Mouse (Mus musculus): Measurements from ENCODE around the gene Olfr31. TPM values are rescaled to one million over a fixed set of nuclear protein-coding genes. Genes with fewer than 3 reads are reported as not detected.

Olfr31 gene
- polyA plus RNA-seq, 1 experiment from 2014 or later, result not detected

DNA sequence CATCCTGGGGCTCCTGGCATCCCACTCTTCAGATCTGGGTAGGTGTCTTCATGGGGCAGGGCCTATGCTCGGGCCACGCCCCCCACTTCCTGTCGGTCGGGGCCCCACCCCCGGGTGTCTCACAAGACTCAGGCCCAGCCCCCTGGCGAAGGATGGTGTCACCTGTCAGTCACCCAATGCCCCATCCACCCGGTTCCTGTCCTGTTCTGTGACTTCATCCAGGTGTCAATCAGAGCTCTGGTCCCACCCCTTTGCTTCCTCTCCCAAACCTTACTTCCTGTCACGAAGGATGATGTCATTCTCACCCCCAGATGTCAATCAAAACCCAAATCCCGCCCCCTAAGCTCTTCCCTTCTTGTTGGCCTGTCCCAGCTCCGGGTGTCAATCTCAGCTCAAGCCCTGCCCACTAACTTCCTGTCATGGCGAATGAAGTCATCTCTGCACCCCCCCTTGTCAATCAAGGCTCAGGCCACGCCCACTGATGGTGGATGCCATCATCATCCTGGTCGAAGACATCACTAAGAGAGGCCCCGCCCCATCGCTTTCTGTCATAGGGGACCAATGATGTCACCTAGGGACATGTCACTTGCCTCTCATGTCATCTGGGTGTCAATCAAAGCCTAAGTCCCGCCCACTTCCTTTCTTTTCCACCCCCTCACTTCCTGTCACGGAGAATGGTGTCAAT, 24.7 kb downstream of the Olfr31 start:
- H3K27me3 ChIP-seq (ENCODE audit: control insufficient read depth, insufficient read depth, low read length), result no peaks in the 10 kb centered on the region
- H3K9me3 ChIP-seq (ENCODE audit: control insufficient read depth, low read length), result peaks cover 58% of the 10 kb centered on the region
- H3K4me2 ChIP-seq (ENCODE audit: low read length), result no peak overlapping the region
- no peak overlapping the region for H3K9ac ChIP-seq (ENCODE audit: low read length)
- 86% methylated on average over 13 of the region's 17 CpGs for WGBS
- peak overlapping the region in 1 of 2 experiments; percentile 57; a peak in 1 of 4 replicates for H3K4me3 ChIP-seq (ENCODE audit: control insufficient read depth in 1 of 2, insufficient read depth in 1 of 2, low read depth in 1 of 2, low read length in 2 of 2)
- no peak overlapping the region for H3K27ac ChIP-seq (replicated peaks in 1 of 2; ENCODE audit: control insufficient read depth in 1 of 2, insufficient read depth in 1 of 2, low read depth in 2 of 2, low read length in 2 of 2)
- no peaks in the 10 kb centered on the region for H3K36me3 ChIP-seq (ENCODE audit: control insufficient read depth, insufficient read depth, low read length)
- 0 out of 2 replicates have a peak, but pooled peaks have one; percentile 5 for ATAC-seq (ENCODE audit: insufficient number of reproducible peaks, insufficient read depth, low FRiP score, low read depth)
- no peaks in the 10 kb centered on the region; a peak in 1 of 4 replicates for H3K4me1 ChIP-seq (ENCODE audit: control insufficient read depth in 2 of 2, insufficient read depth in 2 of 2, low read length in 2 of 2)

DNA sequence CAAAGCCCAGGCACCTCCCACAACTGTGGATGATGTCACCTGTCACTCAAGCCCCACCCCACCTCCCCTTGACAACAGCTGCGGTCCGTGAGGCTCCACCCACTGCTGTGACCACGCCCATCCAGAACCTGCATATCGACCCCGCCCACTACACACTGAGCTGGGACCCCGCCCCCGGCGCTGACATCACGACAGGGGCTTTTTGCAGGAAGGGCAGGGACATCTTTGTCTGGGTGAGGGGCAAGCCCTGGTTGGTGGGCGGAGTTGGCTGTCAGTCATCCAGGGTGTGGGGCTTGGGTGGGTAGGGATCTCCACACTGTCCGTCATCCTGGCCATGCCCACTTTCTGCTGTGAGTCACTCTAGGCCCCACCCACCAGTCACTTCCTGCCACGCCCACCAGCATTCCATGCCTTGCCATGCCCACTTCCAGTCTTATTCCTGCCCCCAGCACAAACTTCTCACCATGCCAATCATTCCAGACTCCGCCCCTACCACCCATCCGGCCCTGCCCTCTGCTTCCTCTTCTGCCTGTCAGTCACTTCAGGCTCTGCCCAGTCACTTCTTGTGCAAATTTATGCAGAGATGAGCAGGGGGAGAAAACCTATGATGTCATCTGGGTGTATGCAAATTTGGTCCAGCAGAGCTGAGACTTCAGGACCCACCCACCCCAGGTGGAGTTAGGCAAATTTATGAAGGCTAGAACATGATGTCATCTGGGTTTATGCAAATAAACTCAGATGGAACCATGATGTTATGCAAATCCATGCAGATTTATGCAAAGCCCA, 25.4 kb downstream of the Olfr31 start:
- no peak overlapping the region for H3K4me2 ChIP-seq (ENCODE audit: low read length)
- ATAC-seq (ENCODE audit: insufficient number of reproducible peaks, insufficient read depth, low FRiP score, low read depth), result no peak
- no peaks in the 10 kb centered on the region; a peak in 1 of 4 replicates for H3K4me1 ChIP-seq (ENCODE audit: control insufficient read depth in 2 of 2, insufficient read depth in 2 of 2, low read length in 2 of 2)
- H3K9me3 ChIP-seq (ENCODE audit: control insufficient read depth, low read length), result peaks cover 65% of the 10 kb centered on the region
- H3K9ac ChIP-seq (ENCODE audit: low read length), result no peak overlapping the region
- H3K27me3 ChIP-seq (ENCODE audit: control insufficient read depth, insufficient read depth, low read length), result no peaks in the 10 kb centered on the region
- no peak overlapping the region for H3K4me3 ChIP-seq (ENCODE audit: control insufficient read depth in 1 of 2, insufficient read depth in 1 of 2, low read depth in 1 of 2, low read length in 2 of 2)
- H3K36me3 ChIP-seq (ENCODE audit: control insufficient read depth, insufficient read depth, low read length), result no peaks in the 10 kb centered on the region
- H3K27ac ChIP-seq (replicated peaks in 1 of 2; ENCODE audit: control insufficient read depth in 1 of 2, insufficient read depth in 1 of 2, low read depth in 2 of 2, low read length in 2 of 2), result no peak overlapping the region
- WGBS, result 93% methylated on average over 14 of the region's 14 CpGs

DNA sequence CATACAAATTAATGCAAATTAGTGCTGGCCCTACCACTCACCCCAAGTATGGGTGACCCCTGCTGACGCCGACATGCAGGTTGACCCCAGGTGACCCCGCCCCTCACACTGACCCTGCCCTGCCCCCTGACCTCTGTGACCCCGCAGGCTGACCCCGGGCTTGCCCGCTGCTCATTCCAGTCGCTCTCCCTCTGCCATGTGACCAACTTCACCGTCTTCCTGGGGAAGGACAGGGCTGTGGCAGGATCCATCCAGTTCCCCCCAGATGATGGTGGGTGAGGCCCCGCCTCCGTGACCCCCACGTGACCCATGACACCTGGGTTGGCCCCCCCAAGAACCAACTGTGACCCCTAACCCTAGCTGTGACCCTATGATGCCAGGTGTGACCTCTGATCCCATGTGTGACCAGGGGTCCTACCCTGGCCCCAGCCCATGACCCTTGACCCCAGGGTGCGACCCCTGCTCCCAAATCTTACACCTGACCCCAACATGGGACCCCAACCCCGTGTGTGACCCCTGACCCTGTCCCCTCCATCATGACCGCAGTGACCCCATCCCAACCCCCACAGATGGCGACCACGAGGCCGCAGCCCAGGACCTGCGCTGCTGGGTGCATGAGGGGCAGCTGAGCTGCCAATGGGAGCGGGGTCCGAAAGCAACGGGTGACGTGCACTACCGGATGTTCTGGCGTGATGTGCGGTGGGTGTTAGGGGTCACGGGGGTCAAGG, 26.2 kb downstream of the Olfr31 start:
- H3K9ac ChIP-seq (ENCODE audit: low read length), result no peak overlapping the region
- H3K36me3 ChIP-seq (ENCODE audit: control insufficient read depth, insufficient read depth, low read length), result no peaks in the 10 kb centered on the region
- peaks cover 72% of the 10 kb centered on the region for H3K9me3 ChIP-seq (ENCODE audit: control insufficient read depth, low read length)
- no peak overlapping the region for H3K4me2 ChIP-seq (ENCODE audit: low read length)
- H3K27ac ChIP-seq (replicated peaks in 1 of 2; ENCODE audit: control insufficient read depth in 1 of 2, insufficient read depth in 1 of 2, low read depth in 2 of 2, low read length in 2 of 2), result no peak overlapping the region
- no peaks in the 10 kb centered on the region for H3K27me3 ChIP-seq (ENCODE audit: control insufficient read depth, insufficient read depth, low read length)
- no peaks in the 10 kb centered on the region; a peak in 1 of 4 replicates for H3K4me1 ChIP-seq (ENCODE audit: control insufficient read depth in 2 of 2, insufficient read depth in 2 of 2, low read length in 2 of 2)
- WGBS, result 98% methylated on average over 26 of the region's 26 CpGs
- ATAC-seq (ENCODE audit: insufficient number of reproducible peaks, insufficient read depth, low FRiP score, low read depth), result no peak
- no peak overlapping the region for H3K4me3 ChIP-seq (ENCODE audit: control insufficient read depth in 1 of 2, insufficient read depth in 1 of 2, low read depth in 1 of 2, low read length in 2 of 2)

DNA sequence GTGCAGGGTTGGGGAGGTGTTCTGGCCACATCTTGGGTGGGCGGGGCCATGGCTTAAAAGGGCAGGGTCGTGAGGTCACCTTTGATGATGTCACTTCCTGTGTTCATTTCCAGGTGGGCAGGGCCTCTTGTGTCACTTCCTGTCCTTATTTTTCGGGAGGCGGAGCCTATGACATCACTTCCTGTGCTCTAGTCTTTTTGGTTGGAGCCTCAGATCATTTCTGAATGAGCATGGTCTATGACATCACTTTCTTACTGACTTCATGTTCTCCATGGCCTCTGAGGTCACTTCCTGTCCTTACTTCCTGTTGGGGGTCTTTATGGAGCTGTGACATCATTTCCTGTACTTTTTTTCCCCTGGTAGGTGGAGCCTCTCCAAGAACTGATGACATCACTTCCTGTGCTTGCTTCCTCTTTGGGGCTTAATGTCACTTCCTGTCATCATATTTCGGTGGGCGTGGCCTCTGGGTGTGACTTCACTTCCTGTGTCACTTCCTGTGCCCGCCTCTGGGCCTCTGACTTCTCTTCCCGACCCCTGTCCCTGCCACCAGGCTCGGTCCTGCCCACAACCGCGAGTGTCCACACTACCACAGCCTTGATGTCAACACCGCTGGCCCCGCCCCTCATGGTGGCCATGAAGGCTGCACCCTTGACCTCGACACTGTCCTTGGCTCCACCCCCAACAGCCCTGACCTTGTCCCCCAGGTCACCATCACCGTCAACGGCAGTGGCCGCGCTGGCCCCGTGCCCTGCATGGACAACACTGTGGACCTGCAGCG, 27.0 kb downstream of the Olfr31 start:
- no peak overlapping the region for H3K9ac ChIP-seq (ENCODE audit: low read length)
- ATAC-seq (ENCODE audit: insufficient number of reproducible peaks, insufficient read depth, low FRiP score, low read depth), result no peak
- no peaks in the 10 kb centered on the region for H3K36me3 ChIP-seq (ENCODE audit: control insufficient read depth, insufficient read depth, low read length)
- no peaks in the 10 kb centered on the region for H3K27me3 ChIP-seq (ENCODE audit: control insufficient read depth, insufficient read depth, low read length)
- H3K9me3 ChIP-seq (ENCODE audit: control insufficient read depth, low read length), result peaks cover 80% of the 10 kb centered on the region
- H3K4me2 ChIP-seq (ENCODE audit: low read length), result no peak overlapping the region
- H3K27ac ChIP-seq (replicated peaks in 1 of 2; ENCODE audit: control insufficient read depth in 1 of 2, insufficient read depth in 1 of 2, low read depth in 2 of 2, low read length in 2 of 2), result no peak overlapping the region
- H3K4me3 ChIP-seq (ENCODE audit: control insufficient read depth in 1 of 2, insufficient read depth in 1 of 2, low read depth in 1 of 2, low read length in 2 of 2), result no peak overlapping the region
- no peaks in the 10 kb centered on the region; a peak in 1 of 4 replicates for H3K4me1 ChIP-seq (ENCODE audit: control insufficient read depth in 2 of 2, insufficient read depth in 2 of 2, low read length in 2 of 2)
- 96% methylated on average over 20 of the region's 20 CpGs for WGBS

DNA sequence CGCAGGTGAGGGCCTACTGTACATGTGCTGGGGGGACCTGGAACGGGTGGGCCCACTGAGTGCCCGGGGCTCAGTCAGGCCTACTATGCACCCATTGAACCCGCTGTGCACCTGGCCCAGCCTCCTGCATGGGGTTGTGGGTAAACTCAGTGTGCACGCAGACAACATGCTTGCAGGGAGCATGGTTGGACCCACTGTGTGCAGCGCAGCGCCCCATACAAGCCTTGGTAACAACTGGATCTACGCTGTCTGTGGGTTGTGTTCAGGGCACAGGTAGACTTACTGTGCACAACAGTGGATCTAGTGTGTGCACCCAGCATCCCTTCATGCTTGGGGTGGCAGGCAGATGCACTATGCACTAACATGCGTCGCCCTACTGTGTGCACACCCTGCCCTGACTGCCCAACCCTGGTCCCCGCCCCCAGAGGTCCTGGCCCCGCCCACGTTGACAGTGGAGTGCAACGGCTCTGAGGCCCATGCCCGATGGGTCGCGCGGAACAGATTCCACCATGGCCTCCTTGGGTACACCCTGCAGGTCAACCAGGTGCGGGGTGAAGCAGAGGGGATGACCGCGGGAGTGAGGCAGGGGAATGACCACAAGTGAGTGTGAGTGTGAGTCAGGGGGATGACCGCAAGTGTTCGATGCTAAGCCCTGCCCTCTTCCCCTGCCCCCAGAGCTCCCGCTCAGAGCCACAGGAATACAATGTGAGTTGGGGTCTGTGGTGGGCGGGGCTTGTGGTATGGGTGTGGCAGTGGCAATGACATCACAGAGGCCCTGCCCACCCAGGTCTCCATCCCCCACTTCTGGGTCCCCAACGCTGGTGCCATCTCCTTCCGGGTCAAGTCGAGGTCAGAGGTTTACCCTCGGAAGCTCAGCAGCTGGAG, 27.9 kb downstream of the Olfr31 start:
- peaks cover 88% of the 10 kb centered on the region for H3K9me3 ChIP-seq (ENCODE audit: control insufficient read depth, low read length)
- H3K4me2 ChIP-seq (ENCODE audit: low read length), result no peak overlapping the region
- no peaks in the 10 kb centered on the region for H3K27me3 ChIP-seq (ENCODE audit: control insufficient read depth, insufficient read depth, low read length)
- 0 out of 2 replicates have a peak, but pooled peaks have one; percentile 6 for ATAC-seq (ENCODE audit: insufficient number of reproducible peaks, insufficient read depth, low FRiP score, low read depth)
- H3K4me1 ChIP-seq (ENCODE audit: control insufficient read depth in 2 of 2, insufficient read depth in 2 of 2, low read length in 2 of 2), result no peaks in the 10 kb centered on the region; a peak in 1 of 4 replicates
- no peaks in the 10 kb centered on the region for H3K36me3 ChIP-seq (ENCODE audit: control insufficient read depth, insufficient read depth, low read length)
- H3K27ac ChIP-seq (replicated peaks in 1 of 2; ENCODE audit: control insufficient read depth in 1 of 2, insufficient read depth in 1 of 2, low read depth in 2 of 2, low read length in 2 of 2), result no peak overlapping the region
- H3K4me3 ChIP-seq (ENCODE audit: control insufficient read depth in 1 of 2, insufficient read depth in 1 of 2, low read depth in 1 of 2, low read length in 2 of 2), result no peak overlapping the region
- H3K9ac ChIP-seq (ENCODE audit: low read length), result no peak overlapping the region
- WGBS, result 97% methylated on average over 29 of the region's 29 CpGs

DNA sequence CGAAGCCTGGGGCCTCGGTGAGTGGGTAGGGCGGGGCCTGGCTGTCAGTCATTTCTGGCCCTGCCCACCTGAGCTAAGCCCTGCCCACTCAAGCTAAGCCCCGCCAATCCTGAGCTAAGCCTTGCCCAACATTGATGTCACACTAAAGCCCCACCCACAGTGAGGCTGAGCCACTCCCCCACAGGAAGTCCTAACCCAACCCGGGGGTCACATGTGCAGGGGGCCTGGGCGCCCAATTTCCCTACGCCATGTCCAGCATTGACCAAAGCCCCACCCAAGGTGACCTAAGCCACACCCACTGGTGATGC, 28.5 kb downstream of the Olfr31 start:
- Histone ChIP-seq H3K9ac (ENCODE audit: low read length) (no peak overlapping the region), H3K36me3 (ENCODE audit: control insufficient read depth, insufficient read depth, low read length) (no peaks in the 10 kb centered on the region; the same call in 1 of the 2 replicates), H3K4me1 (ENCODE audit: control insufficient read depth in 2 of 2, insufficient read depth in 2 of 2, low read length in 2 of 2) (no peaks in the 10 kb centered on the region; a peak in 1 of 4 replicates), H3K27me3 (ENCODE audit: control insufficient read depth, insufficient read depth, low read length) (no peaks in the 10 kb centered on the region), H3K4me2 (ENCODE audit: low read length) (no peak overlapping the region), H3K9me3 (ENCODE audit: control insufficient read depth, low read length) (peaks cover 89% of the 10 kb centered on the region), H3K4me3 (ENCODE audit: control insufficient read depth in 1 of 2, insufficient read depth in 1 of 2, low read depth in 1 of 2, low read length in 2 of 2) (no peak overlapping the region), H3K27ac (replicated peaks in 1 of 2; ENCODE audit: control insufficient read depth in 1 of 2, insufficient read depth in 1 of 2, low read depth in 2 of 2, low read length in 2 of 2) (no peak overlapping the region)
- 97% methylated on average over 7 of the region's 7 CpGs for WGBS
- no peak for ATAC-seq (ENCODE audit: insufficient number of reproducible peaks, insufficient read depth, low FRiP score, low read depth)

Data from heart, embryonic 14.5 days (tissue).